Mouse (Mus musculus): ENCODE results near the gene Gm21149.
A peak's percentile ranks its signal among the peaks of the same experiment; 100 is the strongest.
"Not testable (repeated sequence)": the region's sequence is repeated elsewhere in the genome, so short reads cannot be mapped to it uniquely, and the experiment has no call there.

Gene Gm21149

DNA sequence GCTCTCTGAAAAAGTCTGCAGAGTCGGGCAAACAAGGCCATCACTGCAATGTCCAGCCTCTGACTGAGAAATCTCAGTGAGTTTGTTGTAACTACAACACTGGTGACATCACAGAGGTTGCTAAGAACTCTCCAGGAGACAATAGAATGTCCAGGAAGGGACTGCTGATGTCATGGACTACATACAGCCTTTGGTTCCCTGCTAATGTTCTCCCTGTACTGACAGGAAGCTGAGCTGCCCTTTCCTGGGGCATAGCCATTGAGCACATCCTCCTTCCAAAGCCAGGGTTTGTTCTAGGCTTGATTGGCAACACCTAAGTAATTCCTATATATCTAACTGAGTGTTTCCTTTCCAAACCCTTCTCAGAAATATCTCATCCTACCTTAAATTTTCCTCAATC is at the start of gene Gm21149:
Gene Gm21149, minus strand, starts transcription at position 101 of the 400 bp plus-strand sequence.
- not testable (repeated sequence) for DNase-seq

DNA sequence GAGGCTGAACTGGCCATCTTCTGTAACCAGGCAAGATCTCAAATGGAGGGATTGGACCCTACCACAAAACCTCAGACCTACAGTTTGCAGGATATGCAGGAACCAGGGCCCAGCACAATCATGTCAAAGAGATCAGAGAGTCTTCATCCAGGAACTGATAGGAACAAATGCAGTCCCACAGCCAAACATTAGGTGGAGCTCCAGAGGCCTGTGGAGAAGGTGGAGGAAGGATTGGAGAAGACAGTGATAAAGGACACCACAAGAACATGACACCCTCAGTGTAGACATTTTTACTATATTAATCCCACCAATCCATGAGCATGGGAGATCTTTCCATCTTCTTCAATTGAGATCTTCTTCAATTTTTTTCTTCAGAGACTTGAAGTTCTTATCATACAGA is 46.1 kb upstream of the Gm21149 start:
- not testable (repeated sequence) for DNase-seq

DNA sequence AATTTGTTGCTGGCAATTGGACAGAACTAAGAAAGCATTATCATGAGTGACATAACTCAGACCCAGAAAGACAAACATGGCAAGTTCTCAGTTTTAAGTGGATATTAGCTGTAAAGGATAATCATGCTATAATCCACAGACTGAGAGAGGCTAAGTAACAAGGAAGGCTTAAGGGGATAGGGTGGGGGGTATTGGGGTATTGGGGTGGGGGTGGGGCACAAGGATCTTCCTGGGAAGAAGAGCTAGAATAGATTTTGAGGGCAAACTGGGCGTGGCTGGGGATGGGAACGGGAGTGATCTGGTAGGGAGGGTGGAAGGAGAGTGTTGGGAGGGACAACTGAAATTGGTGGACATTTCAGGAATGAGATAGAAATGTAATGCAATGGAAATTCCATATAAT is 45.7 kb upstream of the Gm21149 start:
- not testable (repeated sequence) for DNase-seq

DNA sequence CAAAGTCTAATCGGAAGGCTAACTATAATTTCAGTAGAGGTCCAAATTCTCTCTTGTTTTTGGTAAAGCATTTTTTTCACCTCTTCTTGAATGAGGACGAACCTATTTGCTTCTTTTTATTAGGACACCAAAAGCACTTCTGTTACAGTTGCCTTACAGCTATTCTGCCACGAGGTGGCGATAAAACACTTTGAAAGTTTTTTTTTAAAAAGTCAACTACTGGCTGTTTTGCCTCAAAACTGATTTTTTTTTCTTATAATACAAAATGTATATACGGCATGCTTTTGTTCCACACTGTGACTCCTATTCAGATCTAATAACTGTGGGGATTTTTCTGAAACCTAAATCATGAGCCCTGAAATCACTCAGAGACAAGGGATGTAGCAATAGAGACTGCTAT is 44.1 kb upstream of the Gm21149 start:
- DNase-seq: peak; percentile 8

DNA sequence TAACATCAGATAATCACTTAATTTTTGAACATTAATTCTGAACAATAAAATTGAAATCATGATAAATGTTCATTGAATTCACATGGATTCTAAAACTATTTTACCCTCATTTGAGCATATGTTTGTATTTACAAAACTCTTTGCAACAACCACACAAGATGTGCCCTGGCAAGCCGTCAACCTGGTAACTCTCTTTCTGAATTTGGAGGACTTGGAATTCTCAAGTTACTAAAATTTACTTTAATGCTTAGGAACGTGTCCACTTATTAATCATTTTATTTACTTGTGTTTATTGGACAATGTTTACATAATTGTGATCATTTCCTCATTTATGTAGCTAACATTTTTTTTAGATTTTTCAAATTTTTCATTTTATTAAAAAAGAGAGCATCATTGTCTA is 40.8 kb upstream of the Gm21149 start:
- not testable (repeated sequence) for DNase-seq

DNA sequence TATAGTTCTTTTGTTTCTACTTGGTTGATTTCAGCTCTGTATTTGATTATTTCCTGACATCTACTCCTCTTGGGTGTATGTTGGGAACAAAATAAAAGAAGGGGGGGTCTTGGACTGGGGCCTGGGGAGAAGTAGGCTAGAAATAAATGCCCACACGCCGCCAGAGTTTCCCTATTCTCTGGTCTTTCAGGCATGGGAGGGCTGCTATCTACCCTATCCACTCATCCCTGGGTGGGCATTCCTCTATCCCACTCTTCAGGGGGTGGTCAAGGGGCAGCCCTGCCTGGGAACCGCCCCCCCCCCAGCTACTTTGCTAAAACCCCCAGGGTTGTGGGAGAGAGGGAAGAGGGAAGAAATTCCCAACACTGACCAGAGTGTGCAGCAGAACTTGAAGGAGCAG is 35.9 kb upstream of the Gm21149 start:
- DNase-seq: not testable (repeated sequence)

DNA sequence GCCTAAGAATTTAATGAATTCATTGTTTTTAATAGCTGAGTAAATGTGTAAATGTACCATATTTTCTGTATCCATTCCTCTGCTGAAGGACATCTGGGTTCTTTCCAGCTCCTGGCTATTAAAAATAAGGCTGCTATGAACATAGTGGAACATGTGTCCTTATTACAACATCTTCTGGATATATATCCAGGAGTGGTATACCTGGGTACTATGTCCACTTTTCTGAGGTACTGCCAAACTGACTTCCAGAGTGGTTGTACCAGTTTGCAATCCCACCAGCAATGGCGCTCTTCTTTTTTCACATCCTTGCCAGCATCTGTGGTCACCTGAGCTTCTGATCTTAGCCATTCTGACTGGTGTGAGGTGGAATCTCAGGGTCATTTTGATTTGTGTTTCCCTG is 33.6 kb upstream of the Gm21149 start:
- DNase-seq: not testable (repeated sequence)

DNA sequence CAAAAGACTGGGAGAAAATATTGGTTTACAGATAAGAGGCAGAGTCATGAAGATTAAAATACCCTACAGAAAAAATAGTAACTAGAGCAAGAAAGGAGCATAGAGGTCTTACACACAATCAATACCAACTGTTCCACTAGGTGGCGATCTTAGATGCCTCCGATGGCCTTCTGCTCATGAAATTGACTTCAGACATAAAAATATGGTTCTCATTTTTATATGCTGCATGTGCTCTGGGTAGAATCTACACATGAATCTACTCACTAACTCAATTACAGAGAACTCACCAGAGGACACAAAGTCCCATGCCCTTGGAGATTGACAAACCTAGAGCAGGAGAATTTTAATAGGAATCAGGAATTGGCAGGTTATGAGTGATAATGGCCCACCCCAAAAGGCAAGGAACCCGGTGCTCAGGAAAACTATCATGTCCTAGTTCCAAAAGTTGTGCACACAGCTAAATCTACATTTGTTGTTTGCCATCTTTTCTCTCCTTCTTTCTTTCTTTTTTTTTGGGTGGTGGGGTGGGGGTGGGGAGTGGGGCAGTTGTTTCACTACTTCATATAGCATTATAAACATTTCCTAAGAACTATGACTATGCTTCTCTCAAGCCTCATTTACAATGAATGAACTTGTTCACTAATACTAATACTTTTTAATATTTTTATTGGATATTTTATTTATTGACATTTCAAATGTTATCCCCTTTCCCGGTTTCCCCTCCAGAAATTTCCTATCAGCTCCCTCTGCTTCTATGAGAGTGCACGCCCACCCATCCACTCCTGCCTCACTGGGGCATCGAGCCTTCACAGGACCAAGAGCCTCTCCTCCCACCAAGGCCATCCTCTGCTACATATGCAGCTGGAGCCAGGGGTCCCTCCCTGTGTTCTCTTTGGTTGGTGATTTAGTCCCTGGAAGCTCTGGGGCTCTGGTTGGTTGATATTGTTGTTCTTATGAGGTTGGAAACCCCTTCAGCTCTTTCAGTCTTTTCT is 32.4 kb upstream of the Gm21149 start:
- not testable (repeated sequence) for DNase-seq

DNA sequence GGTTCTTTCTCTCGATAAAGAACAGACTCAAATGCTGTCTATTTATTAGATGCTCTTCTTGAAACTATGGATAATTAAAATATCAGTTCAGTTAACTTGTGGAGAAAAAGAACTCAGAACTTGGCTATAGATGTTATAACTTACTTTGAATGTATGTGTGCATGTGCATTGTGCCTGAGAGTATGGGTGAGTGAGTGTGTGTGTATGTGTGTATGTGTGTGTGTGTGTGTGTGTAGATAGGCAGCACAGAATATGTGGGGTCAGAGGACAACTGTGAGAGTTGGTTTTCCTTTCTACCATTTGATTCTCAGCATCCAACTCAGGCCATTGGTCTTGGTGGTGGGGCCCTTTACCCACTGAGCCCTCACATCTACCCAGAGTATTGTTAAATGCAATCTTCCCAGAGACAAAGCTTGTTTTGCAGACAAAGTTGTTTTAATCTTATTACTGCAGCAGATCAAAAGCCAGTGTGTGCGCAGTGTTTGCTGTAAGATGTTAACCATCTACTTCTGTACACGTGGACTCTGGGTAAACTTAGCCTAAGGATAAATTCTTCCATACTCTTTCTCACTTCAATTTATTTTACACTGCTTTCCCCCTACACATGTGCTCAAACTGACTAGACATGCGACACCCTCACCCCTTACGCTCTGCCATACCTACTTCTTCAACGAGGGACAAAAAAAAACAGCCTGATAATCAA is 31.6 kb upstream of the Gm21149 start:
- not testable (repeated sequence) for DNase-seq

DNA sequence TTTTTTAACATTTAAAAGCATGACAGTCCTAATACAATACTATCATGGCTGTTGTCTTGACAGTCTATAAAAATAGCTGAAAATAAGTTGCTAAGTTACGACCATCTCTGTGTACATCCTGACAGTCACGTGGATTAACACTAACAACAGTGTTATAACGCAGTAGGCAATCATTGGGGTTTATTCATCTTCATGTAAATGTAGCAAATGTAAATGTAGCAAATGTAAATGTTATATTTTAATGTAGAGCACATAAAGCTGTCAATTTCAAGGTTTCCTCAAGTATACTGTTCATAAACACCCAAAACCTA is 30.9 kb upstream of the Gm21149 start:
- DNase-seq: no peak

DNA sequence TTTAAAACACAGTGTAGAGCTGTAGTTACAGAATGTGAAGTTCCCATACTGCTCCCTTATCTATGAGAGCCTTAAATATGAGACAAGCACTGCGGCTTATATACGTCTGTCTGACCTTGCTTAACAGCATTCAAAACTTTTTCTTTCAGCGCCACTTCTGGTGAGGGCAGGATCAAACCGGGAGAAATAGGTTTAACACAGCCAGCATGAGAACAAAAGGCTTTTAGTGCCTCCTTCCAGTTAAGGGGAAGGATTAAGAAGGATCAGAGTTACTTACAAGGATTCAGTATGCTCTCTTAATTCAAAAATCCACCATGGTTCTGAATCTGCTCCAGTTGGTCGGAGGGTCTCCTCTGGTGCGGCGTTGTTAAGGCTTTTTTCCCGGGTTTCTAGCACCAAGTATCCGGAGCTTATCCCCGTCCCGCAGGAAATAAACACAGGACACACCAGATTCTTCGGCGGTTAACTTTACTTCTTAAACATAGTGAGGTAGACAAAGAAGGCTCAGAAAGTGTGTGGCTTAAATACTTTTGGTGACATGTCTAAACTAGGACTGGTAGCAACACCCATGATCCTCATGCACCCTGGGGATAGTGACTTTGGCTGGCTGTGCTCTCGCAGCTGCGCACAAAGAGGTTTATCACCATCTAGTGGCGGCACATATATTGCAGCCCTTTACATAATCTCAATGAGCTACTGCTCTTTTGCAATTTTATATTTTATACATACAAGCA is 30.4 kb upstream of the Gm21149 start:
- DNase-seq: peak; percentile 37

DNA sequence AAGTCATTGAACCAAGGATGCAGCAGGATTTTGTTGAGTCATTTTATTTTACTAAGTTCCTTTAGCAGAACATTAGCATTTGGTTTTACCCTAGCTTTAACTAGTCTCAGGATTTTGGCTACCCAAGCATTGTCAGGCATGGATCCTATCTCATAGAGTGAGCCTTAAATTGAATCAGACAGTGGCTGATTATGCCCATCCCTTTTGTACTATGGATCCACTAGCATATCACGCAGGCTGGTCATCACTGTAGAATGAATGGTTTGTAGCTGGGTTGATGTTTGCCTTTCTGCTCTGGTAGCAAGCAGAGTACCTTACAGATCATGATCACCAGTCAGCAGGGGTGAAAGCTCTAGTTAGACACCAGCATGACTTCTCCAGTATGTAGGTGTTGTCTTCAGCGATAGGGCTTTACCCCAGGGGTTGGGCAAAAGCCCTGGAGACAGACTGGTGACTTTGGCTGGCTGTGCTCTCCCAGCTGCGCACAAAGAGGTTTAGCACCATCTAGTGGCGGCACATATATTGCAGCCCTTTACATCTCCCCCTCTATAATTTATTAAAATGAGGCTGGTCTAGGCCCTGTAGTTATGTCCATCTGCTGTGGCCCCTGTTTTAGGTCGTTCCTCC is 22.6 kb upstream of the Gm21149 start:
- DNase-seq: peak; percentile 25

DNA sequence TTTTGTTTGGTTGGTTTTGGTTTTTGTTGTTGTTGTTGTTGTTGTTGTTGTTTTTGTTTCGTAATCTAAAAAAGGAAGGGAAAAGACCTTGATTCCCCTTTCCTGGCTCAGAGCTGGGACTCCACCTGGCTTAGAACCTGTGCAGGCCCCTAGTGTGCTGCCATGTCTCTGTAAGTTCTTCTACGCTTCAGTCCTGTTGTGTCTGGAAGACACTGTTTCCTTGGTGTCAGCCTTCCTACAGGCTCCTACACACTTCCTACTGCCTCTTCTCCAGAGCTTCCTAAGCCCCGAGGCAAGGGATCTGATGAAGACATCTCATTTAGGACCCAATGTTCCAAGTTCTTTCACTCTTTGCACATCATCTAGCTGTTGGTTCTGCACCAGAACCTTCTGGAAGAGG is 22.0 kb upstream of the Gm21149 start:
- DNase-seq: not testable (repeated sequence)

DNA sequence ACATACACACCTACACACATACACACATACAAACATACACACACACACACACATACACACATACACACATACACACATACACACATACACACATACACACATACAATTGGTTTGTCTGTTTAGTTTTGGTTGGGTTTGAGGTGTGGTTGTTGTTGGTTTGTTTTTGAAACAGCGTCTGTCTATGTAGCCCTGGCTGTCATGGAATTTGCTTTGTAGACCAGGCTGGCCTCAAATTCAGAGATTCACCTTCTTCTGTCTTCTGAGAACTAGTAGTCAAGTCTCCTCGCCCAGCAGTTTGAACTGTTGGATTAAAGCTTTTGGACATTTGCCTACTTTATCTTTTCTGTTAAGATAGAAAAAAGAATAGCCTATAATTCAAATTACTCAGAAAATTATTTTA is 14.6 kb upstream of the Gm21149 start:
- DNase-seq: not testable (repeated sequence)

DNA sequence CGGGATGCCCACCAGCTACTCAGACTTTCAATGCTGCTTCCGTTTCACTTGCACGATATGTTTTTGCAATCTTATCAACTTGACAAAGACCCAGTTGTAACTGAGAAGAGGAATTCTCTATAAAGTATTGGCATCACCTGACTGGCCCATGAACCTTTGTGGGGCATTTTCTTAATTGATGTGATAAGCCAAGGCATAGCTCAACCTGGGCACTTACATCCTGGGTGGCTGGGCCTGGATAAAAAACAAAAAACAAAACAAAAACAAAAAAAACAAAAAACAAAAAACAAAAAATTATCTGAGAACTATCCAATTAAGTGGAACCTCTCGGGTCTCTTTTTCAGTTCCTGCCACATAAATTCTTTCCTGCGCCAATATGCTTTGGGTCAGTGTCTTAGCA is 12.4 kb upstream of the Gm21149 start:
- DNase-seq: no peak

DNA sequence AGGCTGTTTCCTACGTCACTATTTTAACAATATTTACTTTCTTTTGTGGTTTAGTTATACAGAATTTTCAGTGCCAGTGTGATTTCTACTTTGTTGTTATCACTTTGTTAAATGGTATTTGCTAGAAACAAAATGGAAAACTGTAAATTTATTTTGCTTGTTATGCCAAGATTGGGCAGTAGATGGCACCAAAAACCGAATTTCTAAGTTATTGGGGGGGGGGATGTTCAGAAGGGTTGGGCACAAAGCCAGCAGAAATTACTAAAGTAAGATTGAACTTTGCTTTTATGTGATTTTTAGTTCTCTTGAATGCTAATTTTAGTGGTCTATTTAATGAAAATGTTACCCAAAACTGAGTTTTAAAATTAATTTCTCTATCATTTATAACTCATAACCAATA is 8.3 kb upstream of the Gm21149 start:
- DNase-seq: not testable (repeated sequence)

DNA sequence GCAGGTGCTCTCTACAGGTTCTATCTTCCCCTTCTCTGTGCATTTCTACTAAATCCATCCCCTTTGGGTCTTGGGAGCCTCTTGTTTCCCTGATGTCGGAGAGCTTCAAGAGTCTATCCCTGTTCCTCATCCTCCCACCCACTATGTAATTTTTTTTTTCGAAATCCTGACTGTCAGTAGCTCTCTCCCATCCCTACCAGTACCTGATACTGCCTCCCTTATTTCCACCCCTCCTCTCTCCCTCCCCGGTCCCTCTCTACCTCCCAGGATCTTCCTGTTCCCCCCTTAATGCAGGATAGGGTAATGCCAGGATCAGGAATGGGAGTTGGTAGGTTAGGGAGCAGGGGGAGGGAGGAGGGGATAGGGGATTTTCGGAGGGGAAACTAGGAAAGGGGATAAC is 7.3 kb upstream of the Gm21149 start:
- DNase-seq: not testable (repeated sequence)

DNA sequence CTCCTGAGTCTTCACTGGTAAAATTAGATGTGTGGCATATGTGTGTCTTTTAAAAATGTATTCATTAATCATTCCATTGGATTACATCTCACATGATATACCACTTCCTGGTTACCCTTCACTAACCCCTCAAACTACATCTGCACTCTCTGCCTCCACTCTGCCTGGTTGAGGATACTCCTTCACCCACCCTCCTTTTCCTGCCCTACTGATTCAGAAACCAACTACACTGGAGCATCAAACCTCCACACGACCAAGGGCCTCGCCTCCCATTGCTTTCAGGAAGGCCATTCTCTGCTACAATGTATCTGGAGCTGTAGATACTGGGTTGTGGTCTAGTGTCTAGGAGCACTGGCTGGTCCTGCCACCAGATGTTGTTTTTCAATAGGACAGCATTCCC is 6.5 kb upstream of the Gm21149 start:
- DNase-seq: not testable (repeated sequence)

DNA sequence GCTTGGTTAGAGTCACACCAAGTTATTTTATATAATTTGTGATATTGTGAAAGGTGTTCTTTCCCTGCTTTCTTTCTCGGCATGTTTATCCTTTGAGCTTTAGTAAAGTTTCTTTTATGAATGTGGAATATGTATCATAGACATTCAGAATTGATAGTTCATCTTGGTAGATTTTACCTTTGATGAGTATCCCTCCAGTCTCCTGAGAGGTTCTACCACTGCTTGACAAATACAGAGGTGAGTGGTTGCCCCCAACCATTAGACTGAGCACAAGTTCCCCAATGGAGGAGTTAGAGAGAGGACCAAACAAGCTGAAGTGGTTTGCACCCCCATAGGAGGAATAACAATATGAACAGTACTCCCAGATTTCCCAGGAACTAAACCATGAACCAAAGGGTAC is 6.2 kb downstream of the Gm21149 start:
- not testable (repeated sequence) for DNase-seq

DNA sequence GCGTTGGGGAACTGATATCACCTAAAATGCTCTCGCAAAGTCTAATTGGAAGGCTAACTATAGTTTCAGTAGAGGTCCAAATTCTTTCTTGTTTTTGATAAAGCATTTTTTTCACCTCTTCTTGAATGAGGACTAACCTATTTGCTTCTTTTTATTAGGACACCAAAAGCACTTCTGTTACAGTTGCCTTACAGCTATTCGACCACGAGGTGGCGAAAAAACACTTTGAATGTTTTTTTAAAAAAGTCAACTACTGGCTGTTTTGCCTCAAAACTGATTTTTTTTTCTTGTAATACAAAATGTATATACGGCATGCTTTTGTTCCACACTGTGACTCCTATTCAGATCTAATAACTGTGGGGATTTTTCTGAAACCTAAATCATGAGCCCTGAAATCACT is 8.6 kb downstream of the Gm21149 start:
- not testable (repeated sequence) for DNase-seq

DNA sequence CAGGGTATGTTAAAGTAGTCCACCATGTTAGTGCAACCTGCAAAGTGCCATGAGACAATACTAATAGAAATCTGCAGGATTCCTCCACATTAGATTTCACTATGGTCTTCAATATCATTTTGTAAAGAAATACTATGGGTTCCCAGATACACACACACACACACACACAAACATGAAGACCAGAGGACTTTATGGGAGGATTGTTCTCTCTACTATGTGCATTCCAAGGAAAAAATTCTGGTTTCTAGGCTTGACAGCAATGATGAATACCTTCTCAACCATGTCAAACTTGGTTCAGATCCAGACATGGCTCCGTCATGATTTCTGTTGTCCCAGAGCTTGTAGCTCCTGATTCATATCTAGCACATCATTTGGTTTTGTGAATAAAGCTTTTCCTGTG is 10.1 kb downstream of the Gm21149 start:
- DNase-seq: not testable (repeated sequence)

DNA sequence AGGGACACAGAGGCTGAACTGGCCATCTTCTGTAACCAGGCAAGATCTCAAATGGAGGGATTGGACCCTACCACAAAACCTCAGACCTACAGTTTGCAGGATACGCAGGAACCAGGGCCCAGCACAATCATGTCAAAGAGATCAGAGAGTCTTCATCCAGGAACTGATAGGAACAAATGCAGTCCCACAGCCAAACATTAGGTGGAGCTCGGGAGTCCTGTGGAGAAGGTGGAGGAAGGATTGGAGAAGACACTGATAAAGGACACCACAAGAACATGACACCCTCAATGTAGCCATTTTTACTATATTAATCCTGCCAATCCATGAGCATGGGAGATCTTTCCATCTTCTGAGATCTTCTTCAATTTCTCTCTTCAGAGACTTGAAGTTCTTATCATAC is 12.8 kb downstream of the Gm21149 start:
- not testable (repeated sequence) for DNase-seq

DNA sequence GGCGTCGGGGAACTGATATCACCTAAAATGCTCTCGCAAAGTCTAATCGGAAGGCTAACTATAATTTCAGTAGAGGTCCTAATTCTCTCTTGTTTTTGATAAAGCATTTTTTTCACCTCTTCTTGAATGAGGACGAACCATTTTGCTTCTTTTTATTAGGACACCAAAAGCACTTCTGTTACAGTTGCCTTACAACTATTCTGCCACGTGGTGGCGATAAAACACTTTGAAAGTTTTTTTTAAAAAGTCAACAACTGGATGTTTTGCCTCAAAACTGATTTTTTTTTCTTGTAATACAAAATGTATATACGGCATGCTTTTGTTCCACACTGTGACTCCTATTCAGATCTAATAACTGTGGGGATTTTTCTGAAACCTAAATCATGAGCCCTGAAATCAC is 14.7 kb downstream of the Gm21149 start:
- DNase-seq: not testable (repeated sequence)

Measured in right cerebral cortex, postnatal 14 days (tissue).